Mouse (Mus musculus) kidney, embryonic 16.5 days (tissue): ENCODE measurements around the gene Yjefn3. TPM values are rescaled to one million over a fixed set of nuclear protein-coding genes. Genes with fewer than 3 reads are reported as not detected.
A peak's percentile ranks its signal among the peaks of the same experiment; 100 is the strongest.

Experiments used
- ATAC-seq: fragments of 200-750 bp; cut with Nextera tagmentation; 2 replicates; pipeline ENCODE4 v1.8.0; 2017; ENCODE audit warnings: moderate TSS enrichment; ENCODE audit not compliant: low FRiP score, low TSS enrichment
- H3K27ac ChIP-seq: fragments of 300-500 bp; sonication (generic); 2 replicates; pipeline ENCODE4 v1.5.1; 2014; ENCODE audit warnings: low read length
- H3K27me3 ChIP-seq: fragments of 300-500 bp; sonication (generic); 2 replicates; pipeline ENCODE4 v1.6.1; 2014; ENCODE audit warnings: low read length, control low read depth, mixed read lengths; ENCODE audit not compliant: insufficient read depth
- H3K36me3 ChIP-seq: fragments of 300-500 bp; sonication (generic); 2 replicates; pipeline ENCODE4 v1.6.1; 2014; ENCODE audit warnings: low read length, control low read depth, mixed read lengths; ENCODE audit not compliant: insufficient read depth
- H3K4me1 ChIP-seq: fragments of 300-500 bp; sonication (generic); 2 replicates; pipeline ENCODE4 v1.6.1; 2014; ENCODE audit warnings: low read length, control low read depth, mixed read lengths; ENCODE audit not compliant: insufficient read depth
- H3K4me2 ChIP-seq: fragments of 300-500 bp; sonication (generic); replicated peaks from 2 replicates; pipeline ENCODE4 v1.6.1; 2014; ENCODE audit warnings: low read depth, low read length
- H3K4me3 ChIP-seq: fragments of 300-500 bp; sonication (generic); 2 replicates; pipeline ENCODE4 v1.5.1; 2014; ENCODE audit warnings: mild to moderate bottlenecking, low read length
- H3K9ac ChIP-seq: fragments of 300-500 bp; sonication (generic); replicated peaks from 2 replicates; pipeline ENCODE4 v1.6.1; 2014; ENCODE audit warnings: low read length
- H3K9me3 ChIP-seq: fragments of 300-500 bp; sonication (generic); 2 replicates; pipeline ENCODE4 v1.6.1; 2016; ENCODE audit warnings: low read length, control low read depth
- WGBS: fragments of 180-500 bp; shearing (Covaris S2); extraction: QIAGEN DNeasy Blood & Tissue Kit; methylation state at CpG from one replicate; pipeline ENCODE4 v1.1.7; 2014; 5-methylcytosine and 5-hydroxymethylcytosine counted together
- polyA plus RNA-seq: library from polyadenylated mRNA; unstranded; fragments of >200 nt; fragmentation: Nextera tagmentation; extraction: Ambion mirVana; gene quantifications from 2 replicates; pipeline ENCODE4 v1.2.1, GENCODE M21; 2015

Yjefn3 gene
- polyA plus RNA-seq, 1 experiment from 2014 or later: 3.1 TPM

- Histone ChIP-seq H3K4me3 (no peak overlapping the region), H3K27me3 (no peaks in the 10 kb centered on the region), H3K27ac (no peak overlapping the region), H3K9ac (no peak overlapping the region), H3K4me2 (no peak overlapping the region), H3K36me3 (peaks cover 82% of the 10 kb centered on the region), H3K9me3 (no peaks in the 10 kb centered on the region), H3K4me1 (no peaks in the 10 kb centered on the region)
- ATAC-seq: no peak
- WGBS: 85% methylated on average over 12 of the region's 12 CpGs
Measured at GRCm38 (mm10) chr8:69912478-69913074, 10.1 kb upstream of the Yjefn3 start.

GRCm38 (mm10) chr8:69911917-69912316, 9.4 kb upstream of the Yjefn3 start:
- H3K36me3 ChIP-seq: peaks cover 77% of the 10 kb centered on the region
- H3K27ac ChIP-seq: no peak overlapping the region
- no peaks in the 10 kb centered on the region for H3K27me3 ChIP-seq
- H3K9ac ChIP-seq: no peak overlapping the region
- H3K4me3 ChIP-seq: no peak overlapping the region
- no peak overlapping the region for H3K4me2 ChIP-seq
- no peaks in the 10 kb centered on the region for H3K9me3 ChIP-seq
- H3K4me1 ChIP-seq: no peaks in the 10 kb centered on the region
- no peak for ATAC-seq
- 89% methylated on average over 13 of the region's 13 CpGs for WGBS

GRCm38 (mm10) chr8:69907106-69907505, 4.6 kb upstream of the Yjefn3 start:
- Histone ChIP-seq H3K4me3 (no peak overlapping the region), H3K9ac (no peak overlapping the region), H3K27ac (no peak overlapping the region), H3K4me2 (no peak overlapping the region), H3K27me3 (no peaks in the 10 kb centered on the region), H3K4me1 (peaks cover 20% of the 10 kb centered on the region; the same call in 1 of the 2 replicates), H3K9me3 (no peaks in the 10 kb centered on the region), H3K36me3 (peaks cover 39% of the 10 kb centered on the region)
- no peak for ATAC-seq
- WGBS: 86% methylated on average over 2 of the region's 2 CpGs

DNA sequence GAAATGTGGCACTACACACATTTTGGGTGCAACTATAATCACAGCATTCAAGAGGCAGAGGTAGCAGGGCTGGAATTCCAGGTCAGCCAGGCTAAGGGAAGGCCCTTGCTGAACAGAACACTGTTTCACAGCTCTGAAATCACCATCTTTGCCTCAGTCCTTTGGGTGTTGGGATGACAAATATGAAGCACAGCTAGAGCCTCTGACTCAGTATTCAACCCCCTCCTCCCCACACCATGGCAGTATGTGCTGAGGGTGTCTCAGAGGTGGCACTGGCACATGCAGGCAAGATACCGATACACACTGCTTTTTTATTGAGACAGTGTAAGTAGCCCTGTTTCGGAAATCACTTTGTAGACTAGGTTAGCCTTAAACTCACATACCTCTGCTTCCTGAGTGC, 3.7 kb upstream of the Yjefn3 start:
- Histone ChIP-seq H3K9me3 (no peaks in the 10 kb centered on the region), H3K27me3 (no peaks in the 10 kb centered on the region), H3K4me3 (no peak overlapping the region), H3K4me2 (no peak overlapping the region), H3K36me3 (peaks cover 30% of the 10 kb centered on the region), H3K4me1 (peaks cover 23% of the 10 kb centered on the region; the same call in 1 of the 2 replicates), H3K9ac (no peak overlapping the region), H3K27ac (no peak overlapping the region)
- WGBS: 92% methylated on average over 2 of the region's 2 CpGs
- ATAC-seq: no peak

DNA sequence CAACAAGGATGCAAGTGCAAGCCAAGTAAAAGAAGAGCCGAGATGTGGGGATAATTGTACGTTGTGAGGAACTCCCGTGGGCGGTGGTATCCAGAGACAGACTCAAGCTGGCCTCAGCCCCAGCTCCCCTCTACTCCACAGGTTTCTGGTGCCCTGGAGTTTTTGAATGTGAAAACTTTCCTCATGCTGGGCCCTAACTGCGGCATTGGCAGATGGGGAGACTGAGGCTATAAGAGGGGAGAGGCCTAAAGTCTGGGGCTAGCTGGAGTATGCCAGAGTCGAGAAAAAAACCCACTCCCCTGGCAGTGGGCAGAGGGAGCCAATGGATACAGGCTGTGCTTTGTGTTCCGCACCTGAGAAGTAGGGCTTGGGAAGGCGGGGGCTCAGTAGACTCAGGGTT, 1.6 kb upstream of the Yjefn3 start:
- 75% methylated on average over 8 of the region's 8 CpGs for WGBS
- Histone ChIP-seq H3K9me3 (no peaks in the 10 kb centered on the region), H3K9ac (peak overlapping the region; percentile 87; the same call in 1 of the 2 replicates), H3K27me3 (no peaks in the 10 kb centered on the region), H3K4me3 (peak overlapping the region; percentile 83), H3K4me1 (peaks cover 38% of the 10 kb centered on the region), H3K4me2 (peak overlapping the region; percentile 88; the same call in 1 of the 2 replicates), H3K27ac (no peak overlapping the region), H3K36me3 (peaks cover 13% of the 10 kb centered on the region)
- ATAC-seq: no peak

- Histone ChIP-seq H3K27ac (peak overlapping the region; percentile 94), H3K36me3 (peaks cover 14% of the 10 kb centered on the region; the same call in 1 of the 2 replicates), H3K27me3 (no peaks in the 10 kb centered on the region), H3K9me3 (no peaks in the 10 kb centered on the region), H3K4me3 (peak overlapping the region; percentile 83), H3K4me1 (peaks cover 39% of the 10 kb centered on the region), H3K9ac (peak overlapping the region; percentile 87), H3K4me2 (peak overlapping the region; percentile 88)
- 0% methylated on average over 45 of the region's 45 CpGs for WGBS
- peak; percentile 88 for ATAC-seq
Measured at GRCm38 (mm10) chr8:69903063-69903542, 591 bp upstream of the Yjefn3 start.

DNA sequence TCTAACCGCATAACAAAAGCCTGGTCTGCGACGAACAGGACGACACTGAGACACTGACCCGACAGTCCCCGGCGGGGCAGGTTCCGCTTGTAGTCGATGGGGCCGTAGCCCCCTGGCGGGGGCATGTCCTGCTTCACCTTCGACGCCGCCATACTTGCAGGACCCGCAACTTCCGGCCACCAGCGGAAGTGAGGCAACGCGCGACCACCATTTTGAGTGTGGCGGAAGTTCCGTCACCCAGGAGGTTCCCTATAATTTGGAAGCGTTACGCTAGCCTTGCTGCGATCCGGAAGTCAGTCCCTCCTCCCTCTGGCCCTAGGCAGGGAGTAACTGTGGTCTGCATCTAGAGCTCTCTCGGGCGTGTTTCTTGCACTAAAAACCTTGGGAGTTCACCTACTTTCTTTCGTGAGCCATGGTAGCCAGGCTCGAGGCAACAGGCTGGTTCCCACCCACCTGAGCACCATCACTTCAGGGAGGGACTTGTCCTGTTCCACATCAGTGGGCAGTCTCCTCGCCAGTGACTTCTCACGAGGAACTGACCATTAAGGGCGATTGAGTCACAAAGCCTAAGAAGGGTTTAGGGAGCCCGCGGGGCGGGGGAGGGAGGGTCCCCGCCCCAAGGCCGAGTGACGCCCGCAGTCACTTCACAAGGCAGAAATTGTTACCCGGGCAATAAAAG, 889 bp downstream of the Yjefn3 start:
- Histone ChIP-seq H3K9me3 (no peaks in the 10 kb centered on the region), H3K27me3 (no peaks in the 10 kb centered on the region), H3K27ac (peak overlapping the region; percentile 94), H3K4me2 (peak overlapping the region; percentile 88), H3K4me1 (peaks cover 39% of the 10 kb centered on the region), H3K9ac (peak overlapping the region; percentile 87), H3K36me3 (0 out of 2 replicates have a peak, but pooled peaks cover 7% of the 10 kb centered on the region), H3K4me3 (peak overlapping the region; percentile 83)
- ATAC-seq: peak; percentile 72
- WGBS: under 1% methylated on average over 41 of the region's 41 CpGs

GRCm38 (mm10) chr8:69900895-69901451, 1.5 kb downstream of the Yjefn3 start:
- Histone ChIP-seq H3K9me3 (no peaks in the 10 kb centered on the region), H3K27ac (peak overlapping the region; percentile 94), H3K4me2 (peak overlapping the region; percentile 88), H3K36me3 (peaks cover 11% of the 10 kb centered on the region; the same call in 1 of the 2 replicates), H3K9ac (peak overlapping the region; percentile 87), H3K4me3 (peak overlapping the region; percentile 83), H3K27me3 (no peaks in the 10 kb centered on the region), H3K4me1 (peaks cover 39% of the 10 kb centered on the region)
- no peak for ATAC-seq
- 14% methylated on average over 12 of the region's 12 CpGs for WGBS

GRCm38 (mm10) chr8:69899876-69900275, 2.6 kb downstream of the Yjefn3 start:
- no peak for ATAC-seq
- Histone ChIP-seq H3K9me3 (no peaks in the 10 kb centered on the region), H3K4me1 (peaks cover 39% of the 10 kb centered on the region), H3K27me3 (no peaks in the 10 kb centered on the region), H3K4me3 (no peak overlapping the region), H3K9ac (no peak overlapping the region), H3K36me3 (peaks cover 12% of the 10 kb centered on the region; the same call in 1 of the 2 replicates), H3K4me2 (0 out of 2 replicates have a peak overlapping the region, but pooled peaks have one; percentile 88), H3K27ac (no peak overlapping the region)
- WGBS: 88% methylated on average over 2 of the region's 2 CpGs
